Mouse (Mus musculus) ES-Bruce4 (cell line): Measurements from ENCODE around the gene Agbl4. TPM values are rescaled to one million over a fixed set of nuclear protein-coding genes. Genes with fewer than 3 reads are reported as not detected.
A peak's percentile ranks its signal among the peaks of the same experiment; 100 is the strongest.

Experiments
- H3K27ac ChIP-seq: 2 replicates; pipeline ENCODE4 v1.5.1; 2012; ENCODE audit warnings: low read length, inconsistent platforms; ENCODE audit not compliant: insufficient read depth
- H3K27me3 ChIP-seq: 2 replicates; pipeline ENCODE4 v1.6.1; 2012; ENCODE audit warnings: mild to moderate bottlenecking, low read length, inconsistent platforms; ENCODE audit not compliant: control insufficient read depth, poor library complexity, insufficient read depth, severe bottlenecking
- H3K36me3 ChIP-seq: 2 replicates; pipeline ENCODE4 v1.6.1; 2012; ENCODE audit warnings: inconsistent platforms, mild to moderate bottlenecking, low read length, moderate library complexity; ENCODE audit not compliant: control insufficient read depth, poor library complexity, insufficient read depth, severe bottlenecking
- H3K4me1 ChIP-seq: one replicate; pipeline ENCODE4 v1.8.1; 2011; ENCODE audit warnings: low read length; ENCODE audit not compliant: control insufficient read depth, insufficient read depth
- H3K4me3 ChIP-seq: 2 replicates; pipeline ENCODE4 v1.5.1; 2011; ENCODE audit warnings: low read depth, mild to moderate bottlenecking, low read length
- H3K9ac ChIP-seq: 2 replicates; pipeline ENCODE4 v1.6.1; 2012; ENCODE audit warnings: low read depth, mild to moderate bottlenecking, inconsistent platforms; ENCODE audit not compliant: poor library complexity, severe bottlenecking
- H3K9me3 ChIP-seq: replicated peaks from 2 replicates; pipeline ENCODE4 v1.6.1; 2012; ENCODE audit warnings: mild to moderate bottlenecking, low read length, inconsistent platforms; ENCODE audit not compliant: control insufficient read depth, poor library complexity, insufficient read depth, severe bottlenecking
- CTCF ChIP-seq: IDR thresholded peaks from one replicate; pipeline ENCODE4 v1.8.1; 2011; ENCODE audit warnings: low read depth, low read length
- EP300 ChIP-seq: IDR thresholded peaks from 2 replicates; pipeline ENCODE4 v1.6.1; 2011; ENCODE audit warnings: low read depth, low read length; ENCODE audit not compliant: insufficient read depth
- POLR2A ChIP-seq: IDR thresholded peaks from one replicate; pipeline ENCODE4 v1.8.1; 2011; ENCODE audit warnings: low read length; ENCODE audit not compliant: insufficient read depth
- polyA plus RNA-seq: library from polyadenylated mRNA; stranded (reverse); fragments of >200 nt; gene quantifications from 2 replicates; pipeline ENCODE4 v1.2.4, GENCODE M21; 2011; ENCODE audit warnings: low read depth; ENCODE audit not compliant: missing spikeins, insufficient read depth, insufficient read length

Gene Agbl4
- polyA plus RNA-seq, 1 experiment, result not detected

GRCm38 (mm10) chr4:111645117-111645830, 1247.8 kb downstream of the Agbl4 start:
- no peak overlapping the region for H3K4me3 ChIP-seq
- no peaks in the 10 kb centered on the region for H3K9me3 ChIP-seq
- H3K36me3 ChIP-seq, result no peaks in the 10 kb centered on the region
- TF ChIP-seq POLR2A, result no peak
- no peak for TF ChIP-seq EP300
- no peak for TF ChIP-seq CTCF
- H3K27me3 ChIP-seq, result no peaks in the 10 kb centered on the region
- H3K9ac ChIP-seq, result no peak overlapping the region
- no peak overlapping the region for H3K27ac ChIP-seq
- no peaks in the 10 kb centered on the region for H3K4me1 ChIP-seq

DNA sequence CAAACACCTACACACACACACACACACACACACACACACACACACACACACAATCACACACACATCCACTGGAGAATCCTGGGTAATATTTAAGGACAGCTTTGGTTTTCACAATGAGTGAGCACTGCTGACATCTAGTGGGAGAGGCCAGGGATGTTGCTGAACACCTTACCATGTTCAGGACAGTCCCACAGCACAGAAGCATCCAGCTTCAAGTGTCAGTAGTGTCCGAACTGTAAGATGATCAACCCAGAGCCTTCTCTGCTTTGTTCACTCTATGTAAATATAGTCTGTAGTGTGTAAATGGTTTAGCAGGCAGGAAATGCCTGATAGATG, 1248.3 kb downstream of the Agbl4 start:
- H3K9ac ChIP-seq, result no peak overlapping the region

GRCm38 (mm10) chr4:111653451-111653850, 1256.0 kb downstream of the Agbl4 start:
- TF ChIP-seq POLR2A (no peak), EP300 (0 out of 2 replicates have a peak, but pooled peaks have one; percentile 6)
- no peaks in the 10 kb centered on the region for H3K4me1 ChIP-seq
- H3K27me3 ChIP-seq, result no peaks in the 10 kb centered on the region; the same call in 1 of the 2 replicates
- no peak overlapping the region for H3K4me3 ChIP-seq
- H3K9me3 ChIP-seq, result no peaks in the 10 kb centered on the region
- H3K9ac ChIP-seq, result no peak overlapping the region
- H3K27ac ChIP-seq, result no peak overlapping the region
- no peaks in the 10 kb centered on the region for H3K36me3 ChIP-seq

More for the DNA sequence above, 1248.3 kb downstream of the Agbl4 start:
- H3K27ac ChIP-seq, result no peak overlapping the region
- H3K4me3 ChIP-seq, result no peak overlapping the region
- H3K36me3 ChIP-seq, result no peaks in the 10 kb centered on the region
- H3K4me1 ChIP-seq, result no peaks in the 10 kb centered on the region
- no peak for TF ChIP-seq EP300
- peak; percentile 15 for TF ChIP-seq CTCF
- no peak for TF ChIP-seq POLR2A
- H3K9me3 ChIP-seq, result no peaks in the 10 kb centered on the region
- no peaks in the 10 kb centered on the region for H3K27me3 ChIP-seq

GRCm38 (mm10) chr4:111663730-111664129, 1266.3 kb downstream of the Agbl4 start:
- Histone ChIP-seq H3K4me1 (peaks cover 2% of the 10 kb centered on the region), H3K4me3 (no peak overlapping the region), H3K27me3 (no peaks in the 10 kb centered on the region), H3K36me3 (no peaks in the 10 kb centered on the region), H3K27ac (no peak overlapping the region), H3K9me3 (no peaks in the 10 kb centered on the region), H3K9ac (no peak overlapping the region)
- no peak for TF ChIP-seq POLR2A
- no peak for TF ChIP-seq CTCF
- 0 out of 2 replicates have a peak, but pooled peaks have one; percentile 49 for TF ChIP-seq EP300

DNA sequence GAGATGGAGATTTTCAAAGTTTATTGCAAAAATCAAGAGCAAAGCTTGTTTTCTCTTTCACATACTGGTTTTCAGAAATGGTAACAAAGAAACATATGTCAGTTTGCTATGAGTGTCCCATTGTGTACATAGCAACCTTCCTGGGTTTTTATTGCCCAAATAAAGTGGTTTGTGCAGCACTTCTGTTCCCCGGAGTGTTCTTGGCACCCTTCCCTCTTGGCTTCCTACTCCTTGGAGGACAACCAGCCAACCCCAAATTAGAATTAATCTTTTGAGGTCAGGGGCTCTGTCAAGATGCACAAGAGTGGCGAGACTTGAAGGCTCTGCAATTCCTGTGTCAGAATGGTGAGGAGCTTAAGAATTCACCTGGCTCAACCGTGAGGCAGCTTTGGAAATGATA, 1266.7 kb downstream of the Agbl4 start:
- Histone ChIP-seq H3K27me3 (no peaks in the 10 kb centered on the region), H3K4me1 (peaks cover 2% of the 10 kb centered on the region), H3K9me3 (no peaks in the 10 kb centered on the region), H3K9ac (no peak overlapping the region), H3K36me3 (no peaks in the 10 kb centered on the region), H3K27ac (no peak overlapping the region), H3K4me3 (no peak overlapping the region)
- no peak for TF ChIP-seq POLR2A
- no peak for TF ChIP-seq CTCF
- no peak for TF ChIP-seq EP300

- Histone ChIP-seq H3K9me3 (no peaks in the 10 kb centered on the region), H3K4me1 (peaks cover 4% of the 10 kb centered on the region), H3K27ac (no peak overlapping the region), H3K9ac (no peak overlapping the region), H3K36me3 (no peaks in the 10 kb centered on the region), H3K4me3 (no peak overlapping the region), H3K27me3 (no peaks in the 10 kb centered on the region)
- TF ChIP-seq POLR2A, result no peak
- TF ChIP-seq CTCF, result no peak
- no peak for TF ChIP-seq EP300
These were observed 1269.3 kb downstream of the Agbl4 start for GRCm38 (mm10) chr4:111666713-111667112.
